Mouse (Mus musculus) hindbrain, postnatal 0 days (tissue): ENCODE data around the gene Slc9b2. TPM values are rescaled to one million over a fixed set of nuclear protein-coding genes. Genes with fewer than 3 reads are reported as not detected.

Experiments used
- ATAC-seq: fragments of 200-750 bp; cut with Nextera tagmentation; 2 replicates; pipeline ENCODE4 v1.8.0; 2017; ENCODE audit warnings: mild to moderate bottlenecking, moderate TSS enrichment, moderate library complexity
- DNase-seq: peaks from one replicate; pipeline ENCODE4 v3.0.0-alpha.2; 2015; ENCODE audit warnings: low spot score
- H3K27ac ChIP-seq: fragments of 300-500 bp; sonication (generic); 2 replicates; pipeline ENCODE4 v1.5.1; 2014; ENCODE audit warnings: mild to moderate bottlenecking
- H3K27me3 ChIP-seq: fragments of 300-500 bp; sonication (generic); 2 replicates; pipeline ENCODE4 v1.6.1; 2014; ENCODE audit warnings: low read length, mixed read lengths; ENCODE audit not compliant: insufficient read depth
- H3K36me3 ChIP-seq: fragments of 300-500 bp; sonication (generic); 2 replicates; pipeline ENCODE4 v1.6.1; 2014; ENCODE audit warnings: low read length, mixed read lengths; ENCODE audit not compliant: insufficient read depth
- H3K4me1 ChIP-seq: fragments of 300-500 bp; sonication (generic); 2 replicates; pipeline ENCODE4 v1.6.1; 2014; ENCODE audit warnings: antibody characterized with exemption, low read length, mixed read lengths; ENCODE audit not compliant: insufficient read depth
- H3K4me2 ChIP-seq: fragments of 300-500 bp; sonication (generic); 2 replicates; pipeline ENCODE4 v1.6.1; 2014; ENCODE audit warnings: low read depth, mild to moderate bottlenecking, low read length, moderate library complexity, mixed read lengths
- H3K4me3 ChIP-seq: fragments of 300-500 bp; sonication (generic); 2 replicates; pipeline ENCODE4 v1.5.1; 2014; ENCODE audit warnings: low read length
- H3K9ac ChIP-seq: fragments of 300-500 bp; sonication (generic); replicated peaks from 2 replicates; pipeline ENCODE4 v1.6.1; 2014; ENCODE audit warnings: mild to moderate bottlenecking, low read length, moderate library complexity, mixed read lengths
- H3K9me3 ChIP-seq: fragments of 300-500 bp; sonication (generic); 2 replicates; pipeline ENCODE4 v1.6.1; 2016; ENCODE audit warnings: low read length, mixed read lengths
- CTCF ChIP-seq: IDR thresholded peaks from 2 replicates; pipeline ENCODE4 v1.5.1; 2016; ENCODE audit warnings: antibody characterized with exemption, control low read depth, low read depth
- WGBS: fragments of 180-500 bp; shearing (Covaris S2); extraction: QIAGEN DNeasy Blood & Tissue Kit; methylation state at CpG from one replicate; pipeline ENCODE4 v1.1.7; 2014; 5-methylcytosine and 5-hydroxymethylcytosine counted together
- polyA plus RNA-seq: library from polyadenylated mRNA; unstranded; fragments of >200 nt; fragmentation: Nextera tagmentation; extraction: Ambion mirVana; gene quantifications from 2 replicates; pipeline ENCODE4 v1.2.1, GENCODE M21; 2015
- total RNA-seq: library from RNA; depleted of rRNA; stranded (reverse); fragments of >200 nt; gene quantifications from 2 replicates; pipeline ENCODE4 v1.2.3, GENCODE M21; 2014

Slc9b2 gene
- total and polyA plus RNA-seq, 2 experiments from 2014 or later, result 1.9 to 3.0 TPM

DNA sequence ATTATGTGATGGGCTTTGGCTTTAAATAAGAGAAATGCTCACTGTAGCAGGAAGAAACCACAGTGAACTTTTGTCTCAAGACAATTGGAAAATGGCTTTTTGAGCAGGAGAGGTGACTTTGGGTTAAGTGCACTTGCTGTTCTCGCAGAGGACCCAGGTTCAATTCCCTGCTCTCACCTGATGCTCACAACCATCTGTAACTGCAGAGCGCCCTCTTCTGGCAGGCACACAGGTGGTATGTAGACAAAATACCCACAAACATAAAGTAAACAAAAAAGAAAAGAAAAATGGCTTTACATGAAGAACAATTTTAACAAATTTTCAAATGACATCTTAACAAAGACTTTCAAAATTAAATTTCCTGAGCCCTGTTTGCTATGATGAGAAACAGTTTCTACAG, 20.1 kb downstream of the Slc9b2 start:
- WGBS, result 59% methylated on average over 2 of the region's 2 CpGs
- Histone ChIP-seq H3K27ac (no peak overlapping the region), H3K4me2 (no peak overlapping the region), H3K9ac (no peak overlapping the region), H3K4me3 (no peak overlapping the region), H3K36me3 (no peaks in the 10 kb centered on the region), H3K9me3 (no peaks in the 10 kb centered on the region), H3K4me1 (no peaks in the 10 kb centered on the region), H3K27me3 (no peaks in the 10 kb centered on the region)
- 0 out of 2 replicates have a peak, but pooled peaks have one; percentile 19 for TF ChIP-seq CTCF
- DNase-seq (no peak), ATAC-seq (no peak)

GRCm38 (mm10) chr3:135328560-135328959, 21.1 kb downstream of the Slc9b2 start:
- Histone ChIP-seq H3K4me1 (no peaks in the 10 kb centered on the region), H3K9me3 (no peaks in the 10 kb centered on the region), H3K4me2 (no peak overlapping the region), H3K27ac (no peak overlapping the region), H3K36me3 (no peaks in the 10 kb centered on the region), H3K4me3 (no peak overlapping the region), H3K27me3 (no peaks in the 10 kb centered on the region), H3K9ac (no peak overlapping the region)
- DNase-seq, result peak; percentile 50
- TF ChIP-seq CTCF, result peak; percentile 67
- 45% methylated on average over 3 of the region's 3 CpGs for WGBS
- ATAC-seq, result no peak

GRCm38 (mm10) chr3:135332691-135333090, 25.2 kb downstream of the Slc9b2 start:
- H3K36me3 ChIP-seq, result no peaks in the 10 kb centered on the region
- no peak for DNase-seq

DNA sequence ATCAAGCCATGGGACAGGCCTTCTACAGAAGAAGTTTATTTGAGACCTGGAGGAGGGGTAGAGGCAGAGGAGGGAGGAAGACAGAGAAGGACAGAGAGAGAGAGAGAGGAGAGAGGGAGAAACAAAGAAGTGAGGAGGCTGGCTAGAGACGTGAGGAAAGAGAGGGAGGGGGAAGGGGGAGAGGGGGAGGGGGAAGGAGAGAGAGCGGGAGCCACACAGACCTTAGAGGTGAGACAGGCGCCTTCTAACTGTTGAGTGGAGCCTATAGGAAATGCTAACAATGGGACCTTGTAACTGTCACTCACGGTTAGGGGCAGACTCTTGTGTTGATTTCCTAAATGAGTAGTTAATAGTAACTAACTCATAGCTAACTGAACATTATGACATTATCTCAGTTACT, 26.3 kb downstream of the Slc9b2 start:
- no peak for ATAC-seq
- no peaks in the 10 kb centered on the region for H3K9me3 ChIP-seq
- no peak overlapping the region for H3K9ac ChIP-seq
- TF ChIP-seq CTCF, result no peak
- H3K27ac ChIP-seq, result no peak overlapping the region
- WGBS, result 41% methylated on average over 4 of the region's 4 CpGs
- no peaks in the 10 kb centered on the region for H3K4me1 ChIP-seq
- H3K4me3 ChIP-seq, result no peak overlapping the region
- H3K27me3 ChIP-seq, result no peaks in the 10 kb centered on the region
- no peaks in the 10 kb centered on the region for H3K36me3 ChIP-seq
- no peak overlapping the region for H3K4me2 ChIP-seq
- DNase-seq, result no peak

More at GRCm38 (mm10) chr3:135332691-135333090, 25.2 kb downstream of the Slc9b2 start:
- Histone ChIP-seq H3K27ac (no peak overlapping the region), H3K4me2 (no peak overlapping the region), H3K4me3 (no peak overlapping the region), H3K9ac (no peak overlapping the region), H3K27me3 (no peaks in the 10 kb centered on the region), H3K4me1 (no peaks in the 10 kb centered on the region), H3K9me3 (no peaks in the 10 kb centered on the region)
- ATAC-seq, result no peak
- TF ChIP-seq CTCF, result no peak

GRCm38 (mm10) chr3:135347739-135348264, 40.3 kb downstream of the Slc9b2 start, which contains the start of gene Slc9b1:
Gene Slc9b1, plus strand, starts transcription at chr3:135348029.
- H3K27ac ChIP-seq, result no peak within 1 kb of the TSS
- H3K27me3 ChIP-seq, result no peaks in the 10 kb centered on the region
- no peak within 1 kb of the TSS for H3K4me2 ChIP-seq
- H3K36me3 ChIP-seq, result no peaks in the 10 kb centered on the region
- H3K4me3 ChIP-seq, result no peak within 1 kb of the TSS
- H3K4me1 ChIP-seq, result no peaks in the 10 kb centered on the region
- no peak for ATAC-seq
- no peak for TF ChIP-seq CTCF
- no peaks in the 10 kb centered on the region for H3K9me3 ChIP-seq
- H3K9ac ChIP-seq, result no peak within 1 kb of the TSS
- DNase-seq, result no peak
- 82% methylated on average over 14 of the region's 14 CpGs for WGBS

- no peaks in the 10 kb centered on the region for H3K27me3 ChIP-seq
- H3K9me3 ChIP-seq, result no peaks in the 10 kb centered on the region
- no peaks in the 10 kb centered on the region for H3K36me3 ChIP-seq
- H3K4me2 ChIP-seq, result no peak overlapping the region
- H3K27ac ChIP-seq, result no peak overlapping the region
- no peaks in the 10 kb centered on the region for H3K4me1 ChIP-seq
- no peak for TF ChIP-seq CTCF
- no peak overlapping the region for H3K9ac ChIP-seq
- no peak overlapping the region for H3K4me3 ChIP-seq
- DNase-seq, result peak; percentile 18
- peak; percentile 64; the same call in 1 of the 2 replicates for ATAC-seq
These were observed 41.5 kb downstream of the Slc9b2 start for GRCm38 (mm10) chr3:135349022-135349421.

DNA sequence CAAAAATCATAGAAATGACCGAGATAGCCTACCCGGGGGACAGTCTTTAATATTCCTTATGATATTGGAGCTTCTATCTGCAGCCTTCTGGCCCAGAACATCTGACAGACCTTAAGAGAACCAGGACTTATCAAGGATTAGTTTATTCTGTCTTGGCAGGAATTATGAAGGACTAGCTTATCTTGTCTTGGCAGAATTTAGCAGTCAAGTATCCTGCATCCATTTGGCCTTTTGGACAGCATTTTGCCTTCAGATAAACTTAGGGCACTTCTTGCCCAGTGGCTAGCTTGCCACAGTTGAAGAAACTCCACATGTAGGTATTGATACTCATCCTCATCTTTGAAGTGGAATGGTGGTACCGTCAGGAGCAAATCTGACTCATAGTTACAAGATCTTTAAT, 44.4 kb downstream of the Slc9b2 start:
- no peak overlapping the region for H3K27ac ChIP-seq
- WGBS, result 91% methylated on average over 3 of the region's 3 CpGs
- no peak for ATAC-seq
- H3K4me1 ChIP-seq, result no peaks in the 10 kb centered on the region
- H3K9me3 ChIP-seq, result no peaks in the 10 kb centered on the region
- TF ChIP-seq CTCF, result no peak
- H3K4me3 ChIP-seq, result no peak overlapping the region
- DNase-seq, result no peak
- H3K36me3 ChIP-seq, result no peaks in the 10 kb centered on the region
- no peak overlapping the region for H3K9ac ChIP-seq
- H3K27me3 ChIP-seq, result no peaks in the 10 kb centered on the region
- no peak overlapping the region for H3K4me2 ChIP-seq
